Mouse (Mus musculus): ENCODE data around the gene Derl3. TPM values are rescaled to one million over a fixed set of nuclear protein-coding genes. Genes with fewer than 3 reads are reported as not detected.
"Not testable (repeated sequence)": the region's sequence is repeated elsewhere in the genome, so short reads cannot be mapped to it uniquely, and the experiment has no call there.

Gene Derl3
- polyA plus RNA-seq (2015; fragmentation: Nextera tagmentation; extraction: Ambion mirVana) = 1.1 and 1.2 TPM in 2 replicates

DNA sequence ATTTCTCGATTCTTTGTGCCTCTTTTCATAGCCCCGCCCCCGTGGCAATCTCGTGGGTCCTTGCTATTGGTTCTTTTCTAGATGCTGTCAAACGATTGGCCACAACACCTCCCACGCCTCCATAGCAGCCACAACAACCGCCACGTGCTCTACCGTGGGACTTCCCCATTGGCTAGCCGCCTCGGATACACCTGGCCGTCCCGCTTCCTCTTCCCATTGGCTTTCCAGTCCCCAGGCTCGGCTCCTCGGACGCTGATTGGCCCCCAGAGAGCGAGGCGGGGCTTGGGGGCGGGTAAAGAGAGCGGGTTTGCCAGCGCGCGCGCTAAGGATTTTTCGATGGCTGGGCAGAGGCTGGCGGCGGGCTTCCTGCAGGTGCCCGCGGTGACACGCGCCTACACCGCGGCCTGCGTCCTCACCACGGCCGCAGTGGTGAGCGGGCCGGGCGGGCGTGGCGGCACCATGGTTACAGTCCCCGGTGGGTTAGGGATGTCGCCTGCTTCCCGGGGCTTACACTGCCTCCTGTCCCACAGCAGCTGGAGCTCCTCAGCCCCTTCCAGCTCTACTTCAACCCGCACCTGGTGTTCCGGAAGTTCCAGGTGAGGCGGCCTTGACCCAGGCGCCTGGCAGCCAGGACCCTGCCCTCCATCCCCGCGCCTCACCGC, at the start of gene Derl3:
TSS of gene Derl3 (plus strand) at position 325 of the 662 bp plus-strand sequence.
- DNase-seq (ENCODE audit: low spot score) = peak; percentile 96

DNA sequence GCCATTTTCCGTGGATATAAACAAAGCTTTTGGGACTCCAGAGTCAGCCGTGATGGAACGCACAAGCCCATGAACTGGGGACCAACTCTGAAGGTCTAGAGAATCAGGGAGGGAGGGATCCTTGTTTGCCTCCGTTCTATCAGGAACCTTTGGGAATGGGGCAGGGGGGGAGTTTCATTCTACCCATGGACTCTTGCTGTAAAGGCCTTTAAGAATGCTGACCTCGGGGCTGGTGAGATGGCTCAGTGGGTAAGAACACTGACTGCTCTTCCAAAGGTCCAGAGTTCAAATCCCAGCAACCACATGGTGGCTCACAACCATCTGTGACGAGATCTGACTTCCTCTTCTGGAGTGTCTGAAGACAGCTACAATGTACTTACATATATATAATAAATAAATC, 49.3 kb upstream of the Derl3 start:
- DNase-seq (ENCODE audit: low spot score) = not testable (repeated sequence)

DNA sequence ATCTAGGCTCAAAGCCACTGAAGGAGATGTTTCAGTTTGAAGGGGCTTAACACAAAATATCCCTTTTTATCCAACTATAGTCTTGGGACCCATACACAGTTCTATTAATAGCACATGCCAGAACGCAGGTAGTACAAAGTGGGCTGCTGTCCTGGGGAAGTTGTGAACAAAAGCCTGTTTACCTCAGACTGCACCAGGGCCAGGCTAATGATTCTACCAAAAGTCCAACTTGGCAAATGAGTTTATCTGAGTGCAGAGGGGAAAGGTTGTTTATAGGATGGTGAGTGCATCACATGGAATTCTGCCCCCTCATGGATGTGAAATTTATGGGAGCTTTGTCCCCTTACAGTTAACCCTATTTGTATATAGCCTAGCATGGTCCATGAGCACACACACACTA, 48.4 kb upstream of the Derl3 start:
- no peak for DNase-seq (ENCODE audit: low spot score)

DNA sequence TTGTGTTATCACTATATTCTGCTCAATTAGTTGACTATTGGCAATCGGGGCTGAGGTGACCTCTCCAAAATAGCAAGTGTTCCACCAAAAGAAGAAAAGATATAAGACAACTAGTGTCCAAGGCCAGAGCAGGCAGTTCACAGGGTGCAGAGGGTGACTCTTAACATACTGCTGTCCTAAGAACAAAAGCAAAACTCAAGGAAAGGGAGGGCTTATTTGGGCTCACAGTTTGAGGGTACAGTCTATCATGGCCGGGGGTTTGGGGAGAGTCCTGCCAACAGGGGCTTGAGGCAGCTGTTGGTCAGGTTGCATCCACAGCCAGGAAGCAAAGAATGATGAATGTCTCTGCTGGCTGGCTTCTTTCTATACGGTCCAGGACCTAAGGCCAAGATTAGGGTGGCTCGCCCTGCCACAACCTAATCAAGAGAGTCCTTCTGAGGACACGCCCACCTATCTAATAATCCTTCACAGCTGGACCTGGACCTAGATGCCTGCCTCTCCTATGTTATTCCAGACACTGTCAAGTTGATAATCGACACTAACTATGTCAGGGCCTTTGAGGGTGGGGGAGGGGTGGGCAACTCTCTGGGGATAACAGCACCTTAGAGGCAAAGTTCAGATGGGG, 47.8 kb upstream of the Derl3 start:
- no peak for DNase-seq (ENCODE audit: low spot score)

DNA sequence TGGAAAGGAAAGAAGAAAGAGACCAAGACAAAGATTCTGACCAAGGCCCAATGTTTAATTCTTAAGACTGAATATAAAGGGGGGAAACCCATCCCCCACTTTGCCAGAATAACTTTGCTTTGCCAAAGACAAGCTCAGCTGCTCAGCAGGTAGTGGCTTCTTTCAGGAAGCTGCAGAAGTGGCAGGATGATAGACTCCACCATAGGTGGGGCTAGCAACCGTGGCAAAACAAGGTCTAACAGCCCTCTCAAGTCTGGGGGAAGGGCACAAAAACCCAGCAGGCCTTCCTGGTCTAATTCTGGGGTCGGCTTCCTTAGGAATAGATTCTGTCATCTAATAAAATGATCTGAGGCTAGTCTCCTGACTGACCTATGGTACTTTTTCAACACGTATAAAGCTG, 44.8 kb upstream of the Derl3 start:
- peak; percentile 22 for DNase-seq (ENCODE audit: low spot score)

DNA sequence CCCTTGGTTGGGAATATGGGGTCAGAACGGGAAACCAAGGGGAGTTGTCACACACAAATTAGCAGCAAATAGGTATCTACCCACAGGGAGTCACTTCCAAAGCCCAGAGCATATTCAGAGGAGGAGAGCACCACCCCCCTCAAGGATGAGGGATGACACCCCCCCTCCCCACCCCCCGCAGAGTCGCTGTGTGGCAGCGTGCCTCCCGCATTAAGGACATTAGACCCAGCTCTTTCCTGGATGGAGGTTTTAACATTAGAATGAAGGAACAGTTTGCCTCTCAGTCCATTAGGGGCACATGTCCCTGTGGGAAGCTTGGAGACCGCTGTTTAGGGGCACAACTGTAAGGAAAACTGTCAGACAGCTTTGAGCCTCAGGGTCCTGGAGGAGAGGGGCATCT, 42.1 kb upstream of the Derl3 start:
- DNase-seq (ENCODE audit: low spot score) = no peak

DNA sequence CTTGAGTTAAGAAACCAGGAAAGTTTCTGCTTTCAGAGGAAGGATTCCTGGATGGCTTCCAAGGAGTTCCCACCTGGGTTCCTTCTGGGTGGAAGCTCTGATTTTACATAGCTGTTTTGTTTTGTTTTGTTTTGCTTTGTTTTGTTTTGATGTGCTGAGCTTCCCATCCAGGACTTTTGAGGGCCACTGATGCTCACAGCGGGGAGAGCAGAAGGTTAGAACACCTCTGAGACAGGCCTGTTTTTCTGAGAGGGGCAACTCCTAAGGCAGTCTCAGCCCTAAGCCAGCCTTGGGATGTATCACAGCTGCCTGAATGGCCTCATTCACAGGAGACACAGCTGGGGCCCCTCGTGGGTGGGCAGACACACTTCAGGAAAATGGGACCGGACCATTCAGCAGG, 41.5 kb upstream of the Derl3 start:
- DNase-seq (ENCODE audit: low spot score) = no peak

DNA sequence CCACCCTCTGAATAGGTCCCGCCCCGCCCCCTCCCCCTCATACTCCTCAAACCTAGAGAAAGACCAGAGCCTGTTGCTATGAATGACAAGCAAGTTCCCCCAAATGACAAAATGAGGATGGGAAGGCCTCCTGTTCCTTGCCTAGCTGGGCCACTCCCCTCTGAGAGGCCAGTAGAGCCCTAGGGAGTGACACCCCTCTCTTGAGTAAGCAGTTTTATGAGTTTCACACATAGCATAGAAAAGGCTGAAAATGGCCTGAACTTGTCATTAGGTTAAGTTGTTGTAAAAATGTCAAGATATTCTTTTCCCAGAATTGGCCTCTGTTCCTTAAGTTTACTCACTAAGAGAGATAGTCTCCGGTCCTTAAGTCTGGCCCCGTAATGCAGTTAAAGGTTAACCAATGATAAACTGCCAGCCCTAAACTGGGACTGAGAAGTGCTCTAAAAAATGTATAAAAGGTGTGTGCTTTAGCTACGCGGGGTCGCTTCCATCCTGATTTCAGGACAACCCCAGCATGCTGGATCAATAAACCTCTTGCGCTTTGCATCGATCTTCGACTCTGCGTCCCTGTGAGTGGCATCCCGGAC, 40.6 kb upstream of the Derl3 start:
- DNase-seq (ENCODE audit: low spot score) = no peak

DNA sequence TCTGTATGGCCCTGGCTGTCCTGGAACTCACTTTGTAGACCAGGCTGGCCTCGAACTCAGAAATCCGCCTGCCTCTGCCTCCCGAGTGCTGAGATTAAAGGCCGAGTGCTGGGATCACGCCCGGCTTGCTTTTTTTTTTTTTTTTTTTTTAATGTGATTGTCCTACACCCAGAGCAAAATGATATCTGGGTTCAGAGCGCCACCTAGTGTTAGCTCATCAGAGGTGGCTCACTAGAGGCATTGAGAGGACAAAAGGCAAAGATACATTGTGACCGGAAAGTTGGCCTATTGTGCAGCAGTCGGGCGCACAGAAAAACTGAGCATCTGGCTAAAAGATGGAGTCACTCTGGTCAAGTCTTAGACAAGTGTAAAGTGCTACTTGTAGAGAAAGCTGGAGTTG, 39.8 kb upstream of the Derl3 start:
- peak; percentile 88 for DNase-seq (ENCODE audit: low spot score)

DNA sequence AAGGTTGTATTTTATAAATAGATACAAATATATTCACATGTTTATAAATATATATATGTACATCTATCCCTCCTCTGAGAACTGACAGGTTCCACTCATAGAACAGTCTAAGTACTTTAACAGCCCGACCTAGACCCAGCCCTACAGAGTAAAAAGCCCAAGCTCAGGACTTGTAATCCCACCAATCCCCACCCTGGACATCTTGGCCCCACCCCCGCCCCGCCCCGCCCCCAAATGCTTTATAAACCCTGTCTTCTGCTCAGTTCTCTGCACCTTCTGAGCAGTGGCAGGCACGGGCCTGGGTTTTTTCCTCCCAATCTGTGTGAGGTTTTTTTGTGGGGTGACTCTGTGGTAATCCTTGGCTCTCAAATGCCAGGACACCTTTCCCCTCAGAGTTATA, 39.1 kb upstream of the Derl3 start:
- no peak for DNase-seq (ENCODE audit: low spot score)

DNA sequence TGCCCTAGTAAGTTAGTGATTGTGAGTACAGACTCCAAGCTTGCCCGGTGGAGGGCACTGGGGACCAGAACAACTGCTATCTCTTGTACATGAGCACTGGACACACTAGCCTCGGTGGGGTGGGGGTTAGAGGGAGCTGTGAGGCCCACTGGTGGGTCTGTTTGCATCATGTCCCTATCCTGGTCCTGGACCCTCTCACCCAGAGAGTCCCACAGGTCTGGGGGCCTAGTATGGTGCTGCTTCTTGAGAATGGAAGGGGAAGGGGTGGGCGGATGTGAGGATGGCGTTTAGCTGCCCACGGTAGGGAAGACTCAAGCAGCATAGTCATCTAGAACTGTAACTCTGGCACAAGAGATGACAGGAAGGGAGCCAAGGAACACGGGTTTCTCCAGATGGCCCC, 38.4 kb upstream of the Derl3 start:
- DNase-seq (ENCODE audit: low spot score) = no peak

DNA sequence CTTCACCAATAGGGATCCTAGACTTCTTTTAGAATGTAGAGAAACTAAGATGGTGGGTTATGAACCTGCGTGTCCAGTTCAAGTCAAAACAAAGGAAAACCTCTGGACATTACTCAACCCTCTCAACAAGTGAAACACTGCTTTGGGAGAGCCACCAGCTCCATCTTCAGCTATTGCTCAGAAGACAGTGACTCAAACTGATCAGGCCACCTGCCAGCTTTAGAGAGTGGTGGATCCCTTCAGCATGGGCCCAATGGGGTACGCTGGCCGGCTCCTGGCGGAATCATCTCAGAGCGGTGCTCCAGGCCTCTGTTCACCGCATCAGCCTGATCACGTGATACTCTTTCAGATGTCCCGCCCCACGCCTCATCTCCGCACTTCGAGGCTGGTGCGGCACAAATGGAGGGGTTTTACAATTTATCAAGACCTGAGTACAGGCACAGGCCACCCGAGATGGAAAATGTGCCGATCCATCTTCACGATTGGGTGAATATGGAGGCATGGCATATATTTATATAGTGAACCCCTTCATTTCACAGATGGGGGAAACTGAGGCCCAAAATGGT, 37.7 kb upstream of the Derl3 start:
- no peak for DNase-seq (ENCODE audit: low spot score)

DNA sequence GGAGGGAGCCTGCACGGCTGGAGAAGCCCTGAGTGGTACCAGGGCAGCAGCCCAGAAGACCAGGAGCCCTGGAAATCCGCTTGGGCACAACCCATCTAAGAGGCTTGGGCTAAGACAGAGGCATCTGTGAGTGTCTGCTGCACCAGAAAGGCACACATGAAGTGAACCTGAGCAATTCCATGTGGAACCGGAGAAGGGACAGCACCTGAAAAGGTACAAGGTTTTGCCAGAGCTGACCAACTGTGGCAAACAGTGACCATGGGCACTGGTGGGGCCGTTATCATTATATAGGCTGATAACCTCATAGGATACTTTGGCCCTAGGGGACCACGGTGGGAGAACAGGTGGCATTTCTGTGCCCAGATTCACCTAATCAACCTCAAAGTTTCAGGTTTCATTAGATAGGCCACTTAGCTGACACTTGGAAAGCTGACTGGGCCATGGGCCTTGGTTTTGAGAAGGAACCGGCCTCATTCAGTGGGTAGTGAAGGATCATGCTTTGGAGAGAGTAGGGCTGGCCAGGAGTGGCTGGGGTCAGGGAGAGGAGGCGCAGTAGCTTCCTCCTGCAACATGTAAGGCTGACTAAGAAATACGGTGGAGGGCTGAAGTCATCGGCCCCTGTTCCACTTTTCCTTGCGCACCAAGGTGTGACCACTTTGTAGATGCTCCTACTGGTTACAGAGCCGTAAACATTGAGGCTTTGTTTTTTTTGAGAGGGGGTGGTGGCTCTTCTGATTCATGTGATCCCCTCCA, 36.9 kb upstream of the Derl3 start:
- no peak for DNase-seq (ENCODE audit: low spot score)

DNA sequence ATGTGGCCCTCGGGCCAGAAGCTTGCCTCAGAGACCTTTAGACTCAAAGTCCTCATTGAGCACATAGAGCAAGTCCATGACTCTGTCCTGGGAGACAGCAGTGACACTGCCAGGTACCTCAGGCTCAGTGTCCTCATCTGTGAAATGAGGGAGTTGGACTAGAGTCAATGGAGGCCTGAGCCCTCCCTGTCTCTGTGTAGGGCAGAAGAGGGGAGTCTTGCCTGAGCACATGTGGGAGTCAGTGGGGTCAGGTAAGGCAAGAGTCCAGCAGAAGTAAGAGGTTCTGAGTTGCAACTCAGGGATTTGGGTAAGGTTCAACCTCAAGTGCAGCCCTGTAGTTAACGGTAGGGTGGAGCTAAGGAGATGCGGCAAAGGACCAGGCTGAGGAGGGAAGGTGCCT, 36.2 kb upstream of the Derl3 start:
- DNase-seq (ENCODE audit: low spot score) = no peak

DNA sequence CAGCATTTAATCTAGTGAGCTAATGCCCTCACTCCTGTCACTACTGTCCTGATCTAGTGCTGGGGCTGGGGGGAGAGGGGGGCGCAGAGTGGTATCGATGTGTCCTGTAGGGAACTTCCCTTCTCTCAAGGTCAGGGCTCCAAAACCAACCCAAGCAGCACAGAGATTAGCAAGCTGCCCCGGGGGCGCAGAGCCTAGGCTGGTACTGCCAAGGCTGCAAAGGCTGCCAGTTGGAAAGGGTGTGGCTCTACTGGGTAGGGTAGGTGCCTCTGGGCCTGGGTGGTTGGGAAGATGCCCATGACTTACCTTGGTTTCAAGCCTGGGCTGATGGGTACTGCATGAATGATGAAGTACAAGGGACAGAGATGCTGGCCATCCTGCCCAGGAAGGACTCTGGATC, 35.6 kb upstream of the Derl3 start:
- no peak for DNase-seq (ENCODE audit: low spot score)

DNA sequence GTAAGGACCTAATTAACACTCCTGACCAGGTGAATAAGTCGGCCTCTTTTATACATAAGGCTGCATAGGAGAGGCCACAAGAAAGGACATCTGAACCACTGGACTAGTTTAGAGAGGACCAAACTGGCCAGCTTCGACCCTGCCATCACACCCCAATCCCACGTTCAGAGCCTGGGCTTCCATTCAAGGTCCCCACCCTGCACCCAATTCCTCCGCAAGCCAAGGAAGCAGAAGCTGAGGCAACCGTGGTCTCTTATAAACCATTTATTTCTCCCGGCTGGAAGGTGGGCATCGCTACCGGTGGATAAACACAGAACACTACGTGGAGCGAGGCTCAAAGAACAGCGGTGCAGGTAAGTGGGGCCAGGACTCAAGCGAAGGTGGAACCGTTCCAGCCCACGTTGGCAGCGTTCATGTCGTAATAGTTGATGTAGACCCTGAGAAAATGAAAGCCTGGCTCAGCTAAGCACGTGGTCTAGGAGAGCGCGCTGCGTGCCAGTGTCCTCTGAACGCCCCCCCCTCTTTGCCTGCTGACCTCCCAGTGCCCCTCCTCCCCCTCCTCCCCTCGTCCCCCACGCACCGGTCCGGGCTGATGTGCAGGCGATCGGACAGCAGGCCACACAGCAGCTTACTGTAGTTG, 34.0 kb upstream of the Derl3 start:
- peak; percentile 38 for DNase-seq (ENCODE audit: low spot score)

DNA sequence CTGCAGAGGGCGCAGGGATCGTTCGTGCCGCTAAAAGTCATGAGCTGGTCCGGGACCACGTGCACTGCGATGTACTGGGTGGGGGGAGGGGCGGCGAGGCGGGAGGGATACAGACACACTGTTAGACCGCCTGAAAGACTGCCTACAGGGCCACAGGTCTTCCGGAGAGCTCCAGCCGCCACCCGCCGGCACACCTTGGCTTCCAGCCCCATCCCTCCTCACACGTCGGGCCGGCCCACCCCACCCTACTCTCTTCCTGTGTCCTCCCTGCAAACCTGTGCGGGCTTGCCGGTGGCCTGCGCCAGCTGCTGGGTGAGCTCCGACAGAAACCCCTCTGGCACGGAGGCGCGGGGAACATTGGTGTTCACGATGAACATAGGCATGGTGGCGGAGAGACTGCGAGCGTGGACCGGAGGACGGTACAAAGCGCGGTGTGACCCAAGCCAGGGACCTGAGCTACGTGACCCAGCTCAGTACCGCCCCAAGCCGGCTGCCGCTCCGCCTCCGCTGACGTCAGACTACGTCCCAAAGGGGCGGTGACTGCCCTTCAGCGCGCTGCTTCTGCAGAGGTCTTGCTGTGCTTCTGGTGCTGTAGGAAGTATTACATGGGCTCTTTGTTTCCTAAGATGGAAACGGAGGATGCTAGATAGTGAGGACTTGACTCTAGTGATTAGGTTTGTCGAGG, 33.3 kb upstream of the Derl3 start, which contains the start of gene Mif:
TSS of gene Mif (minus strand) at position 455 of the 685 bp plus-strand sequence.
- DNase-seq (ENCODE audit: low spot score) = peak; percentile 93

DNA sequence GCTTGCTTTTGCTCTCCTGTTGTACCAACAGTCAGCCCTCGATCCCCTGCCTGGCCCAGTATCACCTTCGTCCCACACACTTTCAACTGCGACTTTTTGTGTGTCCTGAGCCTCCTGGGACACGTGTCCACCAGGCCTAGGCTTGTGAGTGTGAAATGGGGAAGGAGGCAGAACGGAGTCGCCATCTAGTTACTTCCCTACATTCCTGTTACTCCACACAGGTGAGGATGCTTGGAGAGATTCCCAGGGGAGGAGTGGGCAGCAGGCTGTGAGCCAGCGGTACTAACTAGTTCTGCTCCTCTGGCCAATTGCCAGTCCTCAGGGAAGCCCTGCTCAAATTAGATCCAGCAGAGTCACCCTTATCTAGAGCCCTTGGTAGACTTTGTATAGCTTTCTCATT, 32.5 kb upstream of the Derl3 start:
- peak; percentile 14 for DNase-seq (ENCODE audit: low spot score)

DNA sequence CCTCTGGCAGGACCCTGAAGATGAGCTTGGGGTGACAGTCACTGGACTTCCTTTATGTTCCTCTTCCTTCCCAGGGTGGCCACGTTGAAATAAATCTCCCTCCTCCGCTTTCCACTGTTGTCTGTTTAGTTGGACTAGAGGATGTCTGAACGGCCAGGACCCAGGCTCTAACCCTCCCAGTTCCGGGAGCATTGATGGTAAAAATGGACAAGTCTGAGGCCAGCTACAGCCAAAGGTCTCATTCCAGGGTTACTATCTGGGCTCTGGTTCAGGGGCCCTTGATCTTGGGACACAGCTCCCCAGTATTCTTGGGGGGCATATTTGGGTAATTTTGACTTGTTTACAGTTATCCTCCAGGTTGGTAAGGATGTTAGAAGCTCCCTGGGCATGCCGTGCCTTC, 31.6 kb upstream of the Derl3 start:
- DNase-seq (ENCODE audit: low spot score) = no peak

DNA sequence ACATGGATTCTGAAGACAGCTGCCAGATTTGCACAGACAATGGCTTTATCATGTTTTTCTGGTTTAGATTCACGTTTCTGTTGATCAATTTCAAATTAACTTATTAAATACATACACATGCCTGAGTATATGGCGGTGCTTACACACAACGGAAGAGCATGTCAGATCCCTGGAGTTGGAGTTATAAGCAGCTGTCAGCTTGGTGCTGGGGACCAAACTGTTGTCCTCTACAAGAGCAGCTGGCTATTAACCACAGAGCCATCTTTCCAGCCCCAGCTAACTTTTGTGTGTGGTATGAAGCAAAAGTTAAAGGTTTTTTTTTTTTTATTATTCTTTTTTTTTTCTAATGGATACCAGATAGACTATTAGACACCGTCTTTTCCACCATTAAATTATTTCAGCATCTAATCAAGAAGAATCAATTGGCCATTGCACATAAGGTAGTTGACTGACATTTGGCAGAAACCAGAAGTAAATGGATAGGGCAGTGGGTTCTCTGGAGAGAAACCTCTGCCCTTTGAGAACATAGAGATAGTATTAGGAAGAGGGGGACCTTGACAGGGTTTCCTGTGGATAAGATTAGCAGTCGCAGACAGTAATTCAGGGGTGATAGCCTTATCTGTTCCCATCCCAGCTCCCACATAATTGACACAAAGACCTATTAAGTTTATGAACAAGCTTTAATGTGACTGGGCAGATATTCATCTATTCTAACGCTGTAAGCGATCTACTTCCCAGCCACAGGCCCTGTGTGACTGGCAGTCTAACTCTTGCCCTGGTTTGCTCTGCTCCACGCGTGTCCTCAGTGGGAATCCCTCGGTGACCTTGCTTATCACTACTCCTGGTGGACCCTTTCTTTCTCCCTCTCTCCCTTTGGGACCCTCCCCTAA, 20.9 kb upstream of the Derl3 start:
- DNase-seq (ENCODE audit: low spot score) = no peak
